Mouse (Mus musculus): ENCODE measurements around the gene L3hypdh.

The L3hypdh gene

GRCm38 (mm10) chr12:72085329-72086165 is at the start of gene L3hypdh, which contains the start of gene Jkamp:
Gene L3hypdh, minus strand, starts transcription at chr12:72085439.
Gene Jkamp, plus strand, starts transcription at chr12:72085589.
- DNase-seq: peak; percentile 99 to 100

GRCm38 (mm10) chr12:72129203-72129602 is 44.0 kb upstream of the L3hypdh start:
- no peak for DNase-seq

- DNase-seq: no peak
Measured at GRCm38 (mm10) chr12:72115686-72116345, 30.6 kb upstream of the L3hypdh start.

- no peak for DNase-seq
Measured at GRCm38 (mm10) chr12:72115126-72115525, 29.9 kb upstream of the L3hypdh start.

- DNase-seq: peak; percentile 31 to 75
Measured at GRCm38 (mm10) chr12:72104525-72105281, 19.5 kb upstream of the L3hypdh start.

GRCm38 (mm10) chr12:72104027-72104426 is 18.8 kb upstream of the L3hypdh start:
- DNase-seq: no peak

GRCm38 (mm10) chr12:72102776-72103175 is 17.5 kb upstream of the L3hypdh start:
- no peak for DNase-seq

- DNase-seq: no peak
Measured at GRCm38 (mm10) chr12:72096966-72097365, 11.7 kb upstream of the L3hypdh start.

- DNase-seq: no peak
Measured at GRCm38 (mm10) chr12:72089802-72090201, 4.6 kb upstream of the L3hypdh start.

GRCm38 (mm10) chr12:72086166-72086825 is 1.1 kb upstream of the L3hypdh start:
- no peak for DNase-seq

GRCm38 (mm10) chr12:72085024-72085328 is 263 bp downstream of the L3hypdh start:
- DNase-seq: no peak

- no peak for DNase-seq
Measured at GRCm38 (mm10) chr12:72084261-72085023, 797 bp downstream of the L3hypdh start.

GRCm38 (mm10) chr12:72083265-72083664 is 2.0 kb downstream of the L3hypdh start:
- DNase-seq: no peak

- peak; percentile 44 to 49 for DNase-seq
Measured at GRCm38 (mm10) chr12:72082370-72082769, 2.9 kb downstream of the L3hypdh start.

- no peak for DNase-seq
Measured at GRCm38 (mm10) chr12:72081961-72082360, 3.3 kb downstream of the L3hypdh start.

- no peak for DNase-seq
Measured at GRCm38 (mm10) chr12:72078248-72078647, 7.0 kb downstream of the L3hypdh start.

GRCm38 (mm10) chr12:72070327-72071269 is 14.6 kb downstream of the L3hypdh start, which contains the start of gene Gpr135:
Gene Gpr135, minus strand, starts transcription at chr12:72071125.
- DNase-seq: peak; percentile 87 to 88

- no peak for DNase-seq
Measured at GRCm38 (mm10) chr12:72069626-72070326, 15.5 kb downstream of the L3hypdh start.

GRCm38 (mm10) chr12:72057780-72058179 is 27.5 kb downstream of the L3hypdh start:
- DNase-seq: no peak

- no peak for DNase-seq
Measured at GRCm38 (mm10) chr12:72053851-72054250, 31.4 kb downstream of the L3hypdh start.

Measured in lung, postnatal 4 days (tissue).